Mouse (Mus musculus) megakaryocyte-erythroid progenitor cell, adult 5 weeks (primary cell): ENCODE measurements around the gene H2-T3. TPM values are rescaled to one million over a fixed set of nuclear protein-coding genes. Genes with fewer than 3 reads are reported as not detected.

Experiments used
- polyA plus RNA-seq: library from polyadenylated mRNA; stranded (reverse); fragments of >175 nt; gene quantifications from 2 replicates; pipeline ENCODE4 v1.2.3, GENCODE M21; 2012

H2-T3 gene
- 0.16 TPM in 1 of 2 replicates, not detected in the other for polyA plus RNA-seq

DNA sequence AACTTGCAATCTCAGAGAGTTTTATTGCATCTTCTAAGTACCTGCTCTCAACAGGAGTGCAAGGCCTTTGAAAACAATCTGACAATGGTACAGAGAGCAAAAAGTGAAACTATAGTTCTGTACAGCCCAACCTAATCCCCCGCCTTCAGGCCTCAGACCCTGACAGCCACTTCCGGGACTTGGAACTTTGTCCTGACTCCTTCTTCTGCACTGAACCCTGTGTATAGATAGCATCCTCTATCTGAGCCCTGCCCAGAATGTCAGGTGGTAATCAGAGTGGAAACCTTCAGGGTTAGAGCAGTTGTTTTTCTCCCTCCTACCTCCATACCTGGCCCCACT is at the start of gene H2-T3:
TSS of gene H2-T3 (minus strand) at position 119 of the 339 bp plus-strand sequence.

DNA sequence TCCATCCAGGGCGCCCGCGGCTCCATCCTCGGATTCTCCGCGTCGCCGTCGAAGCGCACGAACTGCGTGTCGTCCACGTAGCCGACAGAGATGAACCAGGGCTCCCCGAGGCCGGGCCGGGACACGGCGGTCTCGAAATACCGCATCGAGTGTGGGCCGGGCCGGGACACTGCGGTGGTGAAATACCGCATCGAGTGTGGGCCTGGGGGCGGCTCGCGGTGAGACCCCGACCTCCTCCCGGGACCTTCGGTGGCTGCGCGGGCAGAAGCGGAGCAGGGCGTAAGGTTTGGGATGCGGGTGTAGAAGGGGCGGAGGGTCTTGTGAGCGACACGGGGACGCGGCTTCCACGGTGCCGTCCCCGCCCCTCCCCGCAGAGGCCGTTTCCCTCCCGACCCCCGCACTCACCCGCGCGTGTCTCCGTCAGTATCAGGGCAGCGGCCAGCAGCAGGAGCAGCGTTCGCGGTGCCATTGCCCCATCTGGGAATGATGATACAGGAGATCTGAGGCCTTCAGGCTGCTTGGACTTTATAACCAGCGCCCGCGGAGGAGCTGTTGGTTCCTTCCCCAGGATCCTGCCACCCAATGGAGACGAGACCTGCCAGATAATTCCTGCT is 21.9 kb downstream of the H2-T3 start, which contains the start of gene Gm8909:
TSS of gene Gm8909 (minus strand) at position 499 of the 614 bp plus-strand sequence.

Other genes starting within 250 kb of the H2-T3 start
- gene Abcf1, start 220.5 kb downstream of the H2-T3 start, polyA plus RNA-seq = 147 and 199 TPM in 2 replicates
- 103 and 140 TPM in 2 replicates for gene Gnl1, start 210.4 kb downstream of the H2-T3 start, polyA plus RNA-seq
- 43.9 and 60.7 TPM in 2 replicates for gene Prr3, start 210.1 kb downstream of the H2-T3 start, polyA plus RNA-seq
- gene H2-T24, start 169.7 kb downstream of the H2-T3 start, polyA plus RNA-seq = 0.94 and 2.0 TPM in 2 replicates
- 172 and 205 TPM in 2 replicates for gene H2-T23, start 157.4 kb downstream of the H2-T3 start, polyA plus RNA-seq
- 22.4 and 24.0 TPM in 2 replicates for gene H2-T22, start 147.5 kb downstream of the H2-T3 start, polyA plus RNA-seq
- 0.03 TPM in 1 of 2 replicates, not detected in the other for gene Gm6034, start 147.3 kb downstream of the H2-T3 start, polyA plus RNA-seq
- 0.09 TPM in 1 of 2 replicates, not detected in the other for gene Gm11127, start 131.9 kb downstream of the H2-T3 start, polyA plus RNA-seq
- 0.06 TPM in 1 of 2 replicates, not detected in the other for gene Gm19684, start 68.6 kb downstream of the H2-T3 start, polyA plus RNA-seq
- gene Gm7030, start 60.9 kb downstream of the H2-T3 start, polyA plus RNA-seq = not detected in 2 replicates
- not detected in 2 replicates for gene Gm8909, start 21.8 kb downstream of the H2-T3 start, polyA plus RNA-seq
- 86.1 and 97.9 TPM in 2 replicates for gene Rpp21, start 67.8 kb upstream of the H2-T3 start, polyA plus RNA-seq
- 10.1 and 14.0 TPM in 2 replicates for gene Trim39, start 82.0 kb upstream of the H2-T3 start, polyA plus RNA-seq
- not detected in 2 replicates for gene H2-M10.2, start 96.2 kb upstream of the H2-T3 start, polyA plus RNA-seq
- gene H2-M10.1, start 135.9 kb upstream of the H2-T3 start, polyA plus RNA-seq = not detected in 2 replicates
- gene H2-M10.3, start 178.1 kb upstream of the H2-T3 start, polyA plus RNA-seq = not detected in 2 replicates